Mouse (Mus musculus) macrophage (primary cell): ENCODE measurements around the gene Alpl. TPM values are rescaled to one million over a fixed set of nuclear protein-coding genes. Genes with fewer than 3 reads are reported as not detected.

Experiments used
- H3K27ac ChIP-seq: fragments of 350-480 bp; formaldehyde crosslinking; 2 replicates; pipeline ENCODE4 v1.9.0; 2021
- H3K36me3 ChIP-seq: fragments of 350-480 bp; formaldehyde crosslinking; 2 replicates; pipeline ENCODE4 v1.9.0; 2021; ENCODE audit errors: inconsistent target
- H3K4me3 ChIP-seq: fragments of 350-480 bp; formaldehyde crosslinking; 2 replicates; pipeline ENCODE4 v1.9.0; 2021; ENCODE audit errors: inconsistent target
- H3K79me2 ChIP-seq: fragments of 350-480 bp; formaldehyde crosslinking; 2 replicates; pipeline ENCODE4 v1.9.0; 2021; ENCODE audit errors: inconsistent target
- WGBS: methylation state at CpG from one replicate; pipeline ENCODE4 v1.1.7; 2026; ENCODE audit warnings: inconsistent platforms; ENCODE audit not compliant: missing documents; 5-methylcytosine and 5-hydroxymethylcytosine counted together
- polyA plus RNA-seq: library from polyadenylated mRNA; stranded (reverse); fragments of 250-400 nt; gene quantifications from 3 replicates; pipeline ENCODE4 v1.2.4, GENCODE M21; 2018; ENCODE audit warnings: inconsistent platforms

The Alpl gene
- polyA plus RNA-seq, 1 experiment from 2014 or later, result not detected

DNA sequence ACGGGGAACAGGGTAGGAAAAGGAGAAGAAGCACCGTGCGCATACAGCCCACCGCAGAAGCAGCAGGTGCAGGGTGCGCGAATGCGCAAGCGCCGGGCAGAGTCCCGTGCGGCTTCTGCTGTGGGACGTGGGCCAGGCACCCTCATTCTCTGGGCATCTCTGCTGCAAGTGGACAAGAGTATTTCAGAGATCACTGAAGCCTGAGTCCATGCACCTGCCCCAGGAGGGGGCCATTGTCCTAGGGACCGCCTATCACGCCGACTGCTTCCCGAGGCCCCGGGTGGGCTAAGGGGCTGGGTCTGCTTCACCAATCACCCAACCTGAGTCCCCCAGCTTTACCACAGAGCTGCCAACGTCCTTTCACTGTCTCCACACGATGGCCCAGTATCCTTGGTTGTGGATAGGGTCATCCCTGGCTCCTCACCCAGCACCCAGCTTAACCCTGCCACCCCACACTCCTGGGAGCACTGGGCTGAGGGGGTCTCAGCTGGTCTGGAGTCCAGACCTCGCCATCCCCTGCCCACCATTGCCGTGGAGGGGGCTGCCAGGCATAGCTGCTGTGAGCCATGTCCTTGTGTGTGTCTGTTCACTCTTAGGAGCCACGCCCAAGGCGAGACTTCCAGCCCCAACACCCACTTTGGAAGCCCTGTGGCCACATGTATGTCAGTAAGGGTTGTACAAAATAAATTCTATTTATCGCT is 66.9 kb downstream of the Alpl start:
- WGBS, result 40% methylated on average over 24 of the region's 24 CpGs
- no peak overlapping the region for H3K4me3 ChIP-seq
- no peaks in the 10 kb centered on the region for H3K36me3 ChIP-seq
- no peak overlapping the region for H3K27ac ChIP-seq
- no peaks in the 10 kb centered on the region for H3K79me2 ChIP-seq

DNA sequence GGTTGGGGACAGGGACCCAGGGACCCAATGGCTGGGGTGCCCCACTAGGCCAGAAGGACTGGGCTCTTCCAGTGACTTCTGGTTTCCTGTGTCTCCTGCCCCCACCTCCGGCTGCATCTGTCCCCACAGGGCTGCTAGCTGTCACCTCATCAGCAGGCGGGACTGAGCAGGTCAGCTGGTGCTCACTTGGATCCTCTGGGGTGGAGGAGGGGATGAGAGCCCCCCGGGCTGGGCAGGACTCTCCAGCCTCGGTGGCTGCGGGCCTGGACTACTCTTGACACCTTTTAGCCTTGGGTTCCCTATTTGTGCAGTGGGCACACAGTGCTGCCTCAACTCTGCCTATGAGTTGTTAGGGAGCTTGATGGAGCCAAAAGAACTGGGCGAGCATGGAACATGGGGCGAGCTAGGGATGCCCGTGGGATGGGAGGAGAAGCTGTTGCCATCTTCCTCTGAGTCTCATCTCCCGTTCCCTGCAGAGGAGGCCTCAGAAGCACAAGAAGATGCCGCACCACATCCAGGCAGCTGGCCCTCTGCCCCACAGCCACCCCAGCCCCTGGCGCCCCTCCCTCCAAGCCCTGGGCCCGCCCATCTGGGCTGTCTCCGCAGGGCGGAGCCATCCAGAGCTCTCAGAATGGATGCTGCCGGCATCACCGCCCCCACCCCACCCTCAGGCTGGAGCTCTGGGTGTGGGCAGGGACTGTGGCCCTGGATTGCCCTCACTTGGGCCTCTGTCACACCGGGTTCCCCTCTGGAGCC is 67.6 kb downstream of the Alpl start:
- 43% methylated on average over 16 of the region's 17 CpGs for WGBS
- Histone ChIP-seq H3K27ac (no peak overlapping the region), H3K4me3 (no peak overlapping the region), H3K79me2 (no peaks in the 10 kb centered on the region), H3K36me3 (no peaks in the 10 kb centered on the region)

DNA sequence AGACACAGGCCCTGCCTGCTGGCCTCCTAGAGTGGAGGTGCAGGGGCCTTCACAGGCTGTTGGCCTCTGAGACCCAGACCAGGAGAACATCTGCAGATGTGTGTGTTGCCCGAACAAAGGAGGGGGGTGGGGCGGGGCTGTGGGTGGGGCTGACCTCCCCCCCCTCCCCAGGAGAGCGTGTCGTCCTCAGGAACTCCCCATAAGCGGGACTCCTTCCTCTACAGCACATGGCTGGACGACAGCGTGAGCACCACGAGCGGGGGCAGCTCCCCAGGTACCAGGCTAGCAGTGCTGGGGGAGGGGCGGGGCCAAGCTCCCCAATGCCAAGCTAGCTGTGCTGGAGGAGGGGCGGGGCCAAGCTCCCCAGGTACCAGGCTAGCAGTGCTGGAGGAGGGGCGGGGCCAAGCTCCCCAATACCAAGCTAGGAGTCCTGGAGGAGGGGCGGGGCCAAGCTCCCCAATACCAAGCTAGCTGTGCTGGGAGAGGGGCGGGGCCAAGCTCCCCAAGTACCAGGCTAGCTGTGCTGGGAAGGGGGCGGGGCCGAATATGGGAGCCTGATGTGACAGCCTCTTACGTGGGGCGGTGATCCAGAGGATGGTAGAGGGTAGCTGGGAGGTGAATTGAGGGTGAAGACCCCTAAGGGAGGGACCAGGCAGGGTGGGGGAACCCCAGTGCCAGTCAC is 68.5 kb downstream of the Alpl start:
- no peak overlapping the region for H3K27ac ChIP-seq
- 45% methylated on average over 18 of the region's 18 CpGs for WGBS
- no peak overlapping the region for H3K4me3 ChIP-seq
- H3K36me3 ChIP-seq, result no peaks in the 10 kb centered on the region
- no peaks in the 10 kb centered on the region for H3K79me2 ChIP-seq

DNA sequence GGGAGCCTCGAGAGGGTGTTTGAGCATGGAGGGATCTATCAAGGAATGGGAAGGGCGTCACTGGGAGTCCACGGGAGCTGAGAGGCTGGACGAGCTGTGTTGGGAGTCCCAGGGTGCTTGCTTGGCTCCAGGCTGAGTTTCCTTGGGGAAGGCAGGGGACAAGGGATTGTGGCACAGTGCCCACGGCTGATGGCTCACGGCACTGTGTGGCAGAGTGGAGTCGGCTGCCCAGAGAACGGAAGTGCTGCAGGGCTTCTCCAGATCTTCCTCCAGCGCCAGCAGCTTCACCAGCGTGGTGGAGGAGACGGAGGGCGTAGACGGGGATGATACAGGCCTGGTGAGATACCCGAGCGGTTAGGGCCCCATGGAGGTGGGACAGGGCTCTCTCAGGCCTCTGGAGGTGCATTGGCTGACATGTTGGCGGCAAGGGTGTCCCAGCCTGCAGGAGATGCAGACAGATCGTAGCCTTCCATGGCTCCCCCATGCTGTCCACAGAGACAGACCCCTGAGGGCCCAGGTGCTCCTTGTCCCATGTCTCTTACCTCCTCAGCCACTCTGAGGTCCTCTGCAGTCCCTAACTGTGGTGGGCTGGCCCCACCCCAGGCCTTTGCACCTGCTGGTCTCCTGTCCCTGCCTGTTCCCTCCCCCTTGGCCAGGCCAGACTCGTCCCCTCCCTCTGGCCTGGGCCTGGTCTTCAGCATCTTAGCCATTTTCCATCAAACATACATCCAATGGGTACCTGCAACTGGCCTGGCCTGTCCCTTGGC is 69.3 kb downstream of the Alpl start:
- Histone ChIP-seq H3K36me3 (no peaks in the 10 kb centered on the region), H3K79me2 (no peaks in the 10 kb centered on the region), H3K4me3 (no peak overlapping the region), H3K27ac (no peak overlapping the region)
- WGBS, result 92% methylated on average over 18 of the region's 18 CpGs

DNA sequence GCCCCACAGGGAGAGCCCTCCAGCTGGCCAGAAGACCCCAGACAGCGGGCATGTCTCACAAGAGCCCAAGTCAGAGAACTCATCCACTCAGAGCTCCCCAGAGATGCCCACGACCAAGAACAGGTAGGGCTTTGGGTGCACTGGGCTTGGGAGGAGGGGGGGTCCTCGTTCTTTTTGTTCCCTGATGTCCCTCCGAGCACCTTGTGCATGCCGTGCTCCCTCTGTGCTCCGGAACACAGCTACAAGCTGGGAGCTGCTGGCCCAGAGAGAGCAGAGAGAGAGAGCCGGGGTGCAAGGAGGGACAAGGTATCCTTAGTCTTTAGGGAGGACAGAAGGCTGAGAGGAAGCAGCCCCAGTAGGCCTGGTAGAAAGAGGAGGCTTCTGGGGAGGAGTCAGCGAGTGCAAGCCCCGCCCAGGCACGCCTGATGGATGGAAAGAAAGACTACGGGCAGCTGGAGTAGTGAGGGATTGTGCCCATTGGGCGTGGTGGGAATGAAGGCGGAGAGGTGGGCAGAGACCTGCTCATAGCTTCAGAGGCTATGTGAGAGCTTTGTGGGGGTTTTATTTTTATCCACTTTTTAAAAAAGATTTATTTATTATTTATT is 70.5 kb downstream of the Alpl start:
- Histone ChIP-seq H3K79me2 (no peaks in the 10 kb centered on the region), H3K4me3 (no peak overlapping the region), H3K27ac (no peak overlapping the region), H3K36me3 (no peaks in the 10 kb centered on the region)
- 86% methylated on average over 13 of the region's 13 CpGs for WGBS

DNA sequence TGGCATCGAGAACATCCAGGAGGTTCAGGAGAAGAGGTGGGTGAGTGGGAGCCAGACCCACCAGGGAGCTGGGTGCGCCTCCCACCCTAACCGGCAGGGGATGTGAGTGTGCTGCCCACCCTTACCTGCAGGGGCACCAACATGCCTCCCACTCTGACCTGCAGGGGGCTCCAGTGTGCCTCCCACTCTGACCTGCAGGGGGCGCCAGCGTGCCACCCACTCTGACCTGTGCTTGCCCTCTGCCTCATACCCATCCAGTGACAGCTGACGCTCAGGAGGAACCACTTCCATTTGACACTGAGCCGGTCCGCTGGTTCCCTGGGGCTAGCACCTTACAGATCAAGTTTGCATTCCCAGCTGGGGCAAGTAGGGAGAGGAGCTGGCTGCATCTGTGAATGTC is 71.4 kb downstream of the Alpl start:
- Histone ChIP-seq H3K36me3 (no peaks in the 10 kb centered on the region), H3K79me2 (no peaks in the 10 kb centered on the region), H3K27ac (peak overlapping the region; percentile 19; the same call in 1 of the 2 replicates), H3K4me3 (peak overlapping the region; percentile 22)
- WGBS, result 47% methylated on average over 8 of the region's 8 CpGs

DNA sequence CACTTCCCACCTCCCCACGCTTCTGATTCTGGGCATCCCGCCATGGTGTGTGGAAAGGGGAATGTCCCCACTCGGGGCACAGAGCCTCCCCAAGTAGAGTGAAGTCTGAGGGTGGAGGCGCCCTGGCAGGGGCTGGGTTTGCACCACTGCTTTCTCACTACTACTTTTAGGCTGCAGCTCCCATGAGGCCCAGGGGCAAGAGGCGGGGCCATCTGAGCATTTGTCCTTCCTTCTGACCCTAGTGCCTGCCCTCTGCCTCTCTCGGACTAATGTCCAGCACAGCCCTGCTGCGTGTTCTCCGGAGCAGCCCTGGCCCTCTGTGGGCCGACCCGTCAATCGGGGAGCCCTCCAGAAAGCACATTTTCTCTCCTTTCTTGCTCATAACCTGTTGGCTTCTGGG is 72.0 kb downstream of the Alpl start:
- Histone ChIP-seq H3K79me2 (no peaks in the 10 kb centered on the region), H3K4me3 (peak overlapping the region; percentile 22), H3K27ac (peak overlapping the region; percentile 41), H3K36me3 (no peaks in the 10 kb centered on the region)
- WGBS, result 48% methylated on average over 11 of the region's 11 CpGs

DNA sequence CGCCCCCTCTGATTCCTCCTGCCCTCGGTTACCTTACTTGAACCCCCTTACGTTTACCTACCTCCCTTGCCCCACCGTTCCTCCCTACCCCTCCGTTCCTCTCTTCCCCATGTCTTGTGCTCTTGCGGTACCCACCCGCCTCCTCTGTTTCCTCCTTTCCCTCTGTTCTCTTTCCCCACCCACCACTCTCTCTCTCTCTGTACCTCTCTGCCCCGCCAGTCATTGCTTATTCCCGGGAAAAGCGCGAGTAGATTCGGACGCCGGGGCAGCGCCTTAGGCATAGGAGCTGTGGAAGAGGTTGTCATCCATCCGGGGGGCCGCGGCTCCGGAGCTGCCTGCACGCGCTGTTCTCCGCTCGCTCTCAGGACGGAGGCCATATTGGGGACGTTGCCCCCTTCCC is 72.7 kb downstream of the Alpl start:
- no peaks in the 10 kb centered on the region for H3K79me2 ChIP-seq
- 45% methylated on average over 25 of the region's 25 CpGs for WGBS
- H3K36me3 ChIP-seq, result no peaks in the 10 kb centered on the region
- peak overlapping the region; percentile 22 for H3K4me3 ChIP-seq
- H3K27ac ChIP-seq, result peak overlapping the region; percentile 41

DNA sequence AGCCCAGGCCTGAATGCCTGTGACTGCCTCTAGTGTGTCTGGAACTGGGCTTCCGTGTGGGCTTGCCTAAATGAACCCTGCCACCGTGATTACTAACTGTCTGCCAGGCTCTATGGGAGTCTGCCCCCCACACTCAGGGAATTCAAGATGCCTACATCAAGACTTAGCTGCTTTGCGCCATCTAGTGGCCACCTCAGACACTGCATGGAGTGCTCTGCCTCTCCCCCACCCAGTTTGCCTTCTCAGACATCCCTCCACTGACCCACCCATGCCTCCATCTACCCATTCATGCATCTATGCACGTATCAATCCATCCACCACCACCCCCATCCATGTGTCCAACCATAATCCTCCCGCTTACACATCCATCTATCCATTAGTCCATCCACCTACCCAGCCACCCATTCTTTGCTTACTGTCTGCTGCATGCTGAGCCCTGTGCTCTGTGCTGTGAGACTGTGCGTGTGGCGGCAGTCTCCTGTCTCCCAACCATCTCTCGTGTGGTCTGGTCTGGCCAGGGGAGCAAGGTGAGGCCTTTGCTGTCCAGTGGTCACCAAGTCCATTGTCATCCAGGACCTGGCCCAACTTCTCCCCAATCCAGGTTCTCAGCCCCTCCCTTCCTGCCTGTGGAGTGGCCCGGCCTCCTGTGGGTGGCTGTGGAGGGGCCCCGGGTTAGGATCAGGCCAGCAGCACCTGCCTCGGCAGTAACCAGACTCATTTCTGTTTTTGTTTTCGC is 73.3 kb downstream of the Alpl start:
- WGBS, result 13% methylated on average over 11 of the region's 12 CpGs
- Histone ChIP-seq H3K27ac (peak overlapping the region; percentile 41; the same call in 1 of the 2 replicates), H3K4me3 (peak overlapping the region; percentile 22; the same call in 1 of the 2 replicates), H3K79me2 (no peaks in the 10 kb centered on the region), H3K36me3 (no peaks in the 10 kb centered on the region)

DNA sequence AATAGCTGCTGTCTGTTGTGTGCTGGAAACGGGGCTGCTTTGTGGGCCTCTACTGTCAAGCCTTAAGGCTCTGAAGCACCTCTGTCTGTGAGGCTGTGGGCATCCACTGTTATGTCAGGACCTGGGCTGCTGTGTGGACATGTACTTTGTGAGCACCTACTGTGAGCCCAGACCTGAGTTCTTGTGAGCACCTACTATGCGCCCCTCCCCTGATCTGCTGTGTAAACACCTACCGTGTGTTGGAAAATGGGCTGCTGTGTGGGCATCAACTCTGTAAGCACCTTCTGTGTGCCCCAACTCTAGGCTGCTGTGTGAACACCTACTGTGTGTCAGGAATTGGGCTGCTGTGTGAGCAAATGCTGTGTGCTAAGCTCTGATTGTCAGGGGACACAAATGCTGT is 74.0 kb downstream of the Alpl start:
- WGBS, result 78% methylated on average over 3 of the region's 3 CpGs
- no peak overlapping the region for H3K27ac ChIP-seq
- H3K79me2 ChIP-seq, result no peaks in the 10 kb centered on the region
- no peak overlapping the region for H3K4me3 ChIP-seq
- no peaks in the 10 kb centered on the region for H3K36me3 ChIP-seq

DNA sequence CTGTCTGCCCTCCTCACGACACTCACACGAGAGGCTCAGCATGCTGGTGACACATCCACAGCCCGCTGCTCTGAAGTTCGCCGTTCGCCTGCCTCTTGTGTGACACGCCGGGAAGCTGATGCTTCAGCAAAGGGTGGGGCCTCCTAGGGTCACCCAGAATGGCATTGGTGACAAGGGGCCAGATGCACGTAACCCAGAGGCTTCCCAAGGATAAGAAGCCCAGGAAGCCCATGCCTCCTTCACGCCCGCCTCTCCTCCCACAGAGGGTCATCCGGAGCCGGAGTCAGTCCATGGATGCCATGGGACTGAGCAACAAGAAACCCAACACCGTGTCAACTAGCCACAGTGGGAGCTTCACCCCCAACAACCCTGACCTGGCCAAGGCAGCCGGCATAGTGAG is 74.6 kb downstream of the Alpl start:
- H3K4me3 ChIP-seq, result no peak overlapping the region
- H3K36me3 ChIP-seq, result no peaks in the 10 kb centered on the region
- WGBS, result 95% methylated on average over 15 of the region's 15 CpGs

DNA sequence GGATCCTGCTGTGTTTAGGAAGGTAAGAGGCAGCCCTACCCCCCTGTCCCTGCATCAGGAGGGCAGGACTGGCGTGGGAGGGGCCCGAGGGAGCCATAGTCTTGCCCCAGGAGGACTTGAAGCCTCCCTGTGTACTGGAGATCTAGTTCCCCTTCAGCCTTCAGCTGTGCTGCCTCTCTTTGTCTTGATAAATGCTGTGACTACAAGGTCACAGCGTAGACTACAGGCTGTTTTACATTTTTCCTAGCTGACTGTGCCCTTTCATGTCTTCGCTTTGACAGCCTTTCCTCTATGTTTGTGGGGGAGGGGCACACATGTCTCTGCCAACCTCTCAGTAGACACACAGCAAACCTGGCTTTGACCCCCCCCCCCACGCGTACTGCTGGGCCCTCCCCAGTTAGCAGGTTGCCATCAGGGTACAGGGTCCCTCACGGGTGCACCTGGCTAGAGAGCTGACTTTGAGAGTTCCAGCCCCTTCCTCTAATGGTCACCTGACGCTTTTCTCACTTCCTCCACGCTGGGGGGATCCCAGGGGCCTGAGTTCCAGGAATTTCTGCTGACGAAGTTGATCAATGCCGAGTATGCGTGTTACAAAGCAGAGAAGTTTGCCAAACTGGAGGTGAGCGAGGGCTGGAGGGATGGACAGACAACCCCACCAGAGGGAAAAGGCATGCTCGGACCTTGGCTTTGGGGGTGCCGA is 76.7 kb downstream of the Alpl start:
- H3K79me2 ChIP-seq, result no peaks in the 10 kb centered on the region
- WGBS, result 18% methylated on average over 15 of the region's 15 CpGs
- H3K27ac ChIP-seq, result no peak overlapping the region
- H3K4me3 ChIP-seq, result no peak overlapping the region
- H3K36me3 ChIP-seq, result no peaks in the 10 kb centered on the region

More for the DNA sequence above, 74.6 kb downstream of the Alpl start:
- no peaks in the 10 kb centered on the region for H3K79me2 ChIP-seq
- H3K27ac ChIP-seq, result no peak overlapping the region

DNA sequence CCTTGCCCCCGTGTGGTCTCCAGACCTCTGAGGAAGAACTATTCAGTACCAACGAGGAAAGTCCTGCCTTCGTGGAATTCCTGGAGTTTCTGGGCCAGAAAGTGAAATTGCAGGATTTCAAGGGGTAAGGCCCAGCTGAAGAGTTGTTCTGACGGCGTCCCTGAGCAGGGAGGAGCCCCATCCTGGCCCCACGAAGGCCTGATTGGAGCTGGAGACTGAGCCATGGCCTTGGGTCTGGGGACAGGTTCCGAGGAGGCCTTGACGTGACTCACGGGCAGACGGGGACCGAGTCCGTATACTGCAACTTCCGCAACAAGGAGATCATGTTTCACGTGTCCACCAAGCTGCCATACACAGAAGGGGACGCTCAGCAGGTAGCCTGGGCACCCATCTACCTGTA is 78.5 kb downstream of the Alpl start:
- WGBS, result 83% methylated on average over 15 of the region's 15 CpGs
- no peaks in the 10 kb centered on the region for H3K79me2 ChIP-seq
- H3K4me3 ChIP-seq, result no peak overlapping the region
- H3K36me3 ChIP-seq, result no peaks in the 10 kb centered on the region
- no peak overlapping the region for H3K27ac ChIP-seq
